Mouse (Mus musculus): ENCODE results near the gene Gm20894. TPM values are rescaled to one million over a fixed set of nuclear protein-coding genes. Genes with fewer than 3 reads are reported as not detected.
"Not testable (repeated sequence)": the region's sequence is repeated elsewhere in the genome, so short reads cannot be mapped to it uniquely, and the experiment has no call there.

Gene Gm20894
- polyA plus RNA-seq (2012; ENCODE audit: insufficient read depth, insufficient read length, missing spikeins), result not detected in 2 replicates

DNA sequence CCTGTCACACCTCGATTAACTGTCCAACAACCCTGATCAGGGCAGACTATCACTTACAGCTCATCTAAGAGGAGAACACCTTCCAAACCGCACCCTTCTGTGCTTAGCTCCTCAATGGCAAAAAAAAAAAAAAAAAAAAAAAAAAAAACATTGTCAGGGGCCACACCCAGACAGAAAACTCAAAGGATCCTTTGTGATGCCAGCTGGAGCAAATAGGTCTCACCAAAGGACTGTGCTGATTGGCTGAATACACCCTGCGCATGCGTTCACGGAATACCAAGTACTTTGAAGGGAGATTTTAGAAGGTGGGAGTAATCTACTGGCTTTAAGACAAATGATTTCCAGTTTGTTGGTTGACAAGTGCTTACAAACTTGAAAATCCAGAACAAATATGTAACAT is at the start of gene Gm20894:
Gm20894 (minus strand) TSS at position 101 of the 400 bp plus-strand sequence.
- not testable (repeated sequence) for H3K4me1 ChIP-seq (ENCODE audit: control insufficient read depth, insufficient read depth, insufficient read length, low read length); H3K4me3 ChIP-seq (ENCODE audit: insufficient read depth, low read depth, low read length); H3K27ac ChIP-seq (replicated peaks; ENCODE audit: low read depth, low read length)

Data from brown adipose tissue, adult 24 weeks (tissue).